Mouse (Mus musculus): ENCODE results near the gene Exoc6b.

The Exoc6b gene

DNA sequence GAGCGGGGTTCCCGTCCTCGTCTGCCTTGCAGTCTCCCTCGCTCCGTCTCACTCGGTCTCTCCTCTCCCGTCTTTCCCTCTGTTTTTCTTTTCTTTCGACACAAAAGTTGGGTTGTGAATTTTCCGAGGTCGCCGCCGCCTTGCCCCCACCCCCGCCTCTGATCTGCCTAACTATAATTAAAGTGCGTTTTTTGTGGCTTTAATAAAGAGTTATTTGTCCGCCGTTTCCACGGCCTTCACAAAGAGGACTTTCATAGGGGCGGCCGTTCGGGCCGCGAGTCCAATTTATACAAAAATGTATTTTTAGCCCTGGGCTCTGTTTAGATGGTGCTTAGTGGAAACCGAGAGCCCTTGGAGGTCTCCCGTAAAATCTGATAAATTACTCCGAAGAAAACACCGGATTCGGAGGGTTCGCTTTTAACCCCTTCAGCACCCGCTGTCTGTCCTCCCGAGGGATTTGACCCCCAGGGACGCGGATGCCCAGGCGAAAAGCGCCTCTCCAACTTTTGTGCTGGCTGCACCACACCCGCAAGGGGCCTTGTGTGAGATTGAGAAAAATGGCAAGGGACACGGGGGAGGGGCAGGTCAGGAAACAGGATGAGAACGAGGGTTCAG lies 483.5 kb downstream of the Exoc6b start:
- no peak for DNase-seq (ENCODE audit: low spot score in 2 of 2)

DNA sequence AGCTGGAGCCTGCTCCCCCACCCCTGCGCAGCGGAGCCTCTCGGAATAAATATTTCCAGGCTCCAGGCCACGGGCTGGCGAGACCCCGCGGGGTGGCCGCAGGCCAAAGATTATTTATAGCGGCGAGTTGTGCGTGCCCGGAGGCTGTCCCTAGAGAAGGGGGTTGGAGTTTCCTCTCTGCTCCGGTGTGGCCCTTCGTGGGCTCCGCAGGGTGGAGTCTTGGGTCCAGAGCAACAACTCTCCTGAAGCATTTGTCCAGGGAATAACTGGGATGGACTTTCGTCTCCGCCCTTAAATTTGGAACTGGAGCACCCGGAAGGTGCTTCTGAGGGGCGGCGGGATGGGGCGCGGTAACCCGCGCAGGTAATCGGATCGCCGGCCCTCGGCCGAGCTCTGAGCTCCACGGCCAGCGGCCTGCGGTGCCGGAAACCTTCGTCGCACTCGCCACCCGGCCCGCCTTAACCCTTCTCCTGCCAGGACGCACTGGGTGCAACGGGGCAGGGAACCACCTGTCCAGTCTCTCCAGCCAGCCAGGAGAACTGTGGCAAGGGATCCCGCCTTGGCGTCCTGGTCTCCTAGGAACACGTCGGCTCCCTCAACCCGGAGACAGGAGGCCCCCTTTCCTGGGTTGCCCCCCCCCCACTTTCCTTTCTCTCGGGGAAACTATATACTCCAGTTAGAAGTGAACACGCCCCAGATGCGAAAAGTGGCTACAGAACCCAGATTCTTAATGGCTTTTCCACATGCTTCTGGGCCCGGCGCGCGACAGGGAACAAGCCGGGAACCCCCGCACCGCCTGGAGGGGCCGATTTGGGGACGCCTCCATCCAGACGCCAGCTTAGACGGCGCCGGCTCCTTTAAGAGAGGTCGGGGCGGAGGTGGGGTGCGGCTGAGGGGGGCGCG lies 484.3 kb downstream of the Exoc6b start:
- DNase-seq (ENCODE audit: low spot score in 2 of 2) = no peak

DNA sequence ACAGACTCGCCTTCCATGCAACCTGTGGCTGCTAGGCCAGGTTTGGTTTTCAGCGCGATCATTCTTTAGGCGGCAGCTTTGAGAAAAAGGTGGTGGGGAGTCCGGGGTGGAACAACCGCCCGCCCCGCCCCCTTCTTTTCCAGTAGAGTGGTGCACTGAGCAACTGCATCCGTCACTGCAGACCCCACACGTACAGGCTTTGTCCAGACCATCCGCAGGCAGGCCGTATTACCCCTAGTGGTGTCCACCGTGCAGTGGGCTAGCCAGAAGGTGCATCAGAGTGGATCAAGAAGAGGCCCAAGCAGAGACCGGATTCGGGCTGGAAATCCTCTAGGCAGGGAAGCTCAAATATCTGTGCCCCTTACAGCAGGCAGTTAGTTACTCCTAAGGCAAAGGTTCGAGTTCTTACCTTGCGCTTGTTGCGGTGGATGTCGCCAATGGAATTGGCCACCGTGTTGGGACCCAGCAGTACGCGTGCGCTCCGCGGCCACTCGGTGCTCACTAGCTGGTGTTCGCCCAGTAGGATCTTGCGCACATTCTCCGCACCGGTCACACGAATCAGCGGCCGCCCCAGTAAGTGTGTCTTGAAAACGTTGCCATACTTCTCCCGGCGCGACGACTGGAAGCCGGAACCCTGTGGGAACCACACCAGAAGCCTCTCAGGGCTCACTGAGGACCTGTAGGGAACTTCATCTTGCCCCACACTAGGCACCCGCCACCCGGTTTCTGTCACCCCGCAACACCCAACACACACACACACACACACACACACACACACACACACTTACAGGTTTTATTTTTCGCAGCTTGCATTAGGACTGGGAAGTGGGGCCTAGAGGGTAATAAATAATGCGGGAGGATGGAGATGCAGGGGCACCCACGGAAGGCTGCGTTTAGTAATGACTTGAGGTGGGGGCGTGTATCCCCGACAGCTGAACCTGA lies 485.2 kb downstream of the Exoc6b start:
- DNase-seq (ENCODE audit: low spot score in 2 of 2) = no peak

DNA sequence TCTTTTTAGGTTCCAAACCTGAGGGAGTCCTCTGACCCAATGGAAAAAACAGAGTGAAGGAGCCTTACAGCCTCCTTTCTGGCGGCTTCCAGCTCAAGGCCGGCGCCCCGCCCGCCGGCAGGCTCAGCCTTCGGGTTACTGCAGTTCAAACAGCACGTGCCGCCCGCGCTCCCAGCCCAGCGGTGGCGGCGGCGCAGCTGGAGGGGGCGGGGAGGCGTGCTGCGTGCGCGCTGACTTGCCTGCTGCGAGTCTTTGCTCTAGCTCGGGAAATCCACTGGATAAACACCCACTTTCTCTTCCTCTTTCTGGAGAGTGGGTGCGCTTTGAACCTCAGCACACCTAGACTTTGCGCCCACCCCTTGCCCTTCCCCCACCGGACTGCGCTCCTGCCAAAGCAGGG lies 485.9 kb downstream of the Exoc6b start:
- no peak for DNase-seq (ENCODE audit: low spot score in 2 of 2)

- DNase-seq (ENCODE audit: low spot score in 2 of 2) = no peak
These were observed 486.5 kb downstream of the Exoc6b start for GRCm38 (mm10) chr6:84582826-84583225.

DNA sequence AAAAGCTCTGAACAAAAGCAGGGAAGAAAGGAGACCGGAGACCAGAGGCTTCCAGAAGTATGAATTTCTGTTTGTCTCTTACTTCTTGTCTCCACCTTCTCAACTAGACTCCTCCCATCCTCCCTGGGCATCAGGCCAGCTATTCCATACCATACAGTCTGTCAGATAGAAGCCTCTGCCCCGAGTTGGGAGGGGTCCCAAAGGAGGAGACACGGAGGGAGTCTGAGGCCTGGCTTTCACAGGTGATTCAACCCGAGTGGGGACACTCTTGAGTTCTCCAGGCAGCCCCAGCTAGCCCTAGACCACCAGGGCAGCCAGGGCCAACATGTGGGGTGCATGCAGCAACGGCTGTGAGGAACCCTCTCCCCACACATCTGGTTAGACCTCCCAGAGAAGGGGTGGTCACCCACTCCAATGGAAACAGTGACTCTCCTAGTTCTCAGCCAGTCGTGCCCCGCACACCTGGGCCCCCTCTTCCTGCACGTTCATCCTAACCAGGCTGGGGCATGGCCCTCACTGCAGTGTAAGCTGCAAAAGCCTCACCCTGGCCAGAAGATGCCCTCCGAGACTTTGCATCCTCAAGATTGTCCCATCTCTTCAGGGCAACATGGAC lies 487.4 kb downstream of the Exoc6b start:
- no peak for DNase-seq (ENCODE audit: low spot score in 2 of 2)

DNA sequence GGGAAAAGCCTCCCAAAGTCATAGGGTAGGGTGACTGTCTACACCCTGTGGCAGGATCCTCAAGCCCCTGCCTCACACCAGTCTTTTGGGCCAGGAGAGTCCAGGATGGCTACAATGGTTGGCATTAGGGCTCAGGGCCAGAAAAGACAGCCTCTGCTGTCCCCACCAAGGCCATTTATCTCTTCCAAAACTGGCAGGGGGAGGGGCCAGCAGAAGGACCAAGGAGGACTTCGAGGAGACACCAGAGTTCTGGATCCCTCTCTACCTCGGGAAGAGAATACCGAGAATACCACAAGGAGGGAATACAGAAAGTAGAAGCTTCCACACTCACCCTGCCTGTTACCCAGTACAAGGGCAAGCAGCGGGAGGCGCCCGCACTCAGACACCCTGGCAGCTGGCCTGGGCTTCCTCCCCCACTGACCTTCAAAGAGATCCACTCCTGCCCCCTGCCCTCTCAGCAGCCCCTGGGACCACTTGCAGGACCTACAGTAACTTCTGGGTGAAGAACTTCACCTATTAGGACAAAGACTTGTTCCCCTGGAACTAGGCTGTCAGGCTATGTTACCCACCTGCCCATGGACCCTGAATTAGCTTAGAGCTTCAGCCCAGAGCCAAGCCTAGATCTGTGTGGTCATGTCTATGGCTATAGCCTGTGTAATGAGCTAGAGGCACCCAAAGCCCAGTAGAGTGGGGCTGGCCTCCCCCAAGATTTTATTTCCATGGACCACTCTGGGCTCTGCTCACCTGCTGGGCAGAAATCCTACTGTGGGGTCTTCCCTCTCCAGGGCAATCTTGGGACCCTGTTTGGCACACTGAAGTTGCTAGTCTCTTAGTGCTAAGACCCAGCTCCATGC lies 488.1 kb downstream of the Exoc6b start:
- DNase-seq (ENCODE audit: low spot score in 2 of 2) = no peak

DNA sequence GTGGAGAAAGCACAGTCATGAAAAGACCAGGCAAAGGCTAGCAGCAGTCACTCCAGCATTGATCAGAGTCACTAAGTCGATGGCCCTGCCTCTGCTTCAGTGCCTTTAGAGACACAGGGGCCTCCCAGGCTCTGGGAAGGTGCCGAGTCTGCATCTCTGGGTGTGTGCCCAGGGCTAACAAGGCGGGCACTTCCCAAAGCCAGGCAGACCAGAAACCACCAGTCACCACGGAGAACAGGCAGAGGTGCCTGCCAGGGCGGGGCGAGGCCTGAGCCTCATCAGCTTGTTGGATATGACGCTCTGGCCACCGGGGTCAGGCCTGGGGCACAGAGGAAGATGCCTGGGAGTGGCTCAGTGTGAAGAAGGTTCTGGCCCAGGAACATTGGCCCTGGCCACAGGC lies 489.8 kb downstream of the Exoc6b start:
- no peak for DNase-seq (ENCODE audit: low spot score in 2 of 2)

- DNase-seq (ENCODE audit: low spot score in 2 of 2) = no peak
These were observed 490.4 kb downstream of the Exoc6b start for GRCm38 (mm10) chr6:84578928-84579327.

DNA sequence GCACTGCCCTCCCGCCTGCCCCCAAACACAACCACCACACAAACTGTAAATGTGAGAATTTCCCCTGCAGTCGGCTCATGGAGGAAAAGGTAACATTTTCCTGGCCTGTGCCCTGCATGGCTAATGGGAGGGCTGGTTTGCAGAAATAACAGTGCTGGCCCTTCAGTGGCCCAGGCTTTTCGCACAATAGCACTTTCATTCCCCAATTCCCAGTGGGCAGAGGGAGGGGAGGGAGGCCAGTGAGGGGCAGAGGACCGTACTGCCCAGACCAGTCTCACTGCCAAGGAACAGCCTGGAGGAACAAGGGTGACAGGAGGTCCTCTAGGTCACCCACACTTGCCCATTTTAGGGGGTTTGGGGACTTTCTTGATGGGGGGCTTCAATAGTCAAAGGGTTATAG lies 491.4 kb downstream of the Exoc6b start:
- no peak for DNase-seq (ENCODE audit: low spot score in 2 of 2)

DNA sequence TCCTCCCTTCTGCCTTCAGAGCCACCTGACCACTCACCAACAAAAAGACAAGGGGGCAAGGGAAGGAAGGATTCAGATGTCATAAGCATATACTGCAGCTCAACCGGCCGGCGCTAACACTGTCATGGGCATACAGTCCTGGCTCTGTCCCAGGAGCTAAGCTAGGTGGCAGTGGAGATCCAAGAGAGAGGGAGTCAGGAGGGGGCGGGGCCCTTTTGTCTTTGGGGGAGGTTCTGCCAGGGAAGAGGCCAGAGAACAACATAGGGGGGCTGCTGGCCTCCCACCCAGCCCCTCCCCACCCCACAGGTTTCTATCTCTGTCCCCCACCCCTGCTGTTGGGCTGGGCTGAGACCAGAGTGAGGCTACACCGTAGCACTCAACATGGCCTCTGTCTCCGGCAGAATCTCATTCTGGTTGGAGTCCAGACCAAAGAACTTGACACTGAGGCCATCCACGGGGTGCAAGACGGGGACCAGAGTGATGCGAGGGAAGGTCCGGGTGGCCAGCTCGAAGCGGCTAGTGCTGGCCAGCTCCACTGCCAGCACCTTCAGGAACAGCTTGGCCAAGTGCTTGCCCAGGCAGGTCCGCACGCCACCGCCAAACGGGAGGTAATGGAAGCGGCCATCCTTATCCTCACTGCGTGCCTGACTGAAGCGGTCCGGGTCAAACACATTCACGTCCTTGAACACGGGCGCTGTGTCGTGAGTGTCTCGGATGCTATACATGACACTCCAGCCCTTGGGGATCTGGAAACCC lies 495.2 kb downstream of the Exoc6b start:
- no peak for DNase-seq (ENCODE audit: low spot score in 2 of 2)

DNA sequence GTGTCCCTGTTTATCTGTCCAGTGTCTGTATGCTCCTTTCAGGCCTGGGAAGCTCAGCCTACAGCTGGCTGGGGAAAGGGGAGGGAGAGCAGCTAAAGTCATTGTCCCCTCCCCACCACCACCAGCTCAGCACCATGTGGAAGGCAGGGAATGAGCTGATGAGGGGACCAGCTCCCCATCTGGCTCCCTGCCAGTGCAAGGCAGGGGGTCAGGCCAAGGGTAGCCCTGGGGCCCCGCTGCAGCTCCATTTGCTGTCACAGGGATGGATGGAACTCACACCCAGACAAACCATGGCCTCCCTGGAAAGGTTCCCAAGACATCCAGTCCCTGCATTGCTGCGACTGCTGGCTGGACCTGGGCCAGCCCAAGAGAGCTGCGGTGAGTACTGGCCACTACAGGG lies 499.3 kb downstream of the Exoc6b start:
- no peak for DNase-seq (ENCODE audit: low spot score in 2 of 2)

- no peak for DNase-seq (ENCODE audit: low spot score in 2 of 2)
These were observed 499.7 kb downstream of the Exoc6b start for GRCm38 (mm10) chr6:84569590-84569989.

DNA sequence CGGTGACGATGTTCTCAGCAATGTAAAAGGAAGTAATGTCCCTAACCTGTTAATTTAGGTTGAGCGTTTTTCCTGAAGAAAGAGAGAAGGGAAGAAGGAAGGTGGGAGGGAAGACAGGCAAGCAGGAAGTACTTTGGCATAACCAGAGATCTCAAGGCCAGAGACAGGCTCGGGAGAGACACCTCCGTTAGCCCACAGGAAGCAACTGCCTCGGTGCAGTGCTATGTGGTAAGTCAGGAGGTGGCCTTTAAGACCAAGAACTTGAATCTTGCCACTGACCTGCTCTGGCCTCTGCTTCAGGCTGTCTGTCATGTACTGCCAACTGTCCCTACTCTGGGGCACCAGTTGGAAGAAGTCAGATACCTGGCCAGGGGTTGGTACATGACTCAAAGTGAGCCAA lies 500.4 kb downstream of the Exoc6b start:
- no peak for DNase-seq (ENCODE audit: low spot score in 2 of 2)
